ENCODE assay signal across 13 mouse cellular contexts in the genomic region with DNA sequence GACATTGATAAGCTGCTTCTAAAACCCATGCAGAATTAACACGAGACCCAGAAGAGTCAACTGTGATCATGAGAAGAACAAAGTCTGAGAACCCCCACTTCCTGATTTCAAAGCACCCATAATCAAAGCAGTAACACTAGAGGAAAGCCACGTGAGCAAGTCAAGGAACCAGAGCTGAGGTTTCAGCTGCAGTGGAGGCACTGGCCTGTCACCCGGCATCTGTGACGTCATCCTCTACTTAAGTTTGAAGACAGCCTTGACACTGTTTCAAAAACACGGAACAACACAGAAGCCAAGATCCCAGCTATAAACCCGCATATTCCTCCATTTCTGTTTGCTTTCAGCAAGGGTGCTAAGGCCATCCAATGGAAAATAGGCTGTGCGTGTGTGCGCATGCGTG. TPM values are rescaled to one million over a fixed set of nuclear protein-coding genes. Genes with fewer than 3 reads are reported as not detected.
DNase-seq lines count a peak whose midpoint lies in the region; ATAC-seq lines count a peak whose summit lies in the region.
"Had no signal": no experiment of that assay in that cellular context is flagged by ENCODE, and none has a peak within 500 bp of the region (broad histone marks: within the 10 kb centered on the region; RNA-seq: fewer than 3 reads in every experiment).

No protein-coding gene starts in this region.

- H3K9ac ChIP-seq in intestine, embryonic 16.5 days (ENCODE audit: low read depth, low read length): no peak overlapping the region
- H3K9ac ChIP-seq: heart, embryonic 12.5 days; liver, embryonic 14.5 days; midbrain, embryonic 15.5 days had no signal

- H3K27ac ChIP-seq in intestine, embryonic 16.5 days (ENCODE audit: low read length): peak overlapping the region; percentile 69
- H3K27ac ChIP-seq: liver, embryonic 14.5 days; midbrain, embryonic 15.5 days had no signal

- ATAC-seq in CD4-positive, CD25-positive, alpha-beta regulatory T cell, adult 4 months: peak; percentile 98
- peak; percentile 34 for ATAC-seq in intestine, embryonic 16.5 days
- ATAC-seq: midbrain, embryonic 15.5 days had no signal

- WGBS in intestine, embryonic 16.5 days: 69% methylated on average over 9 of the region's 9 CpGs

- 0 out of 2 replicates have a peak, but pooled peaks cover 4% of the 10 kb centered on the region for H3K36me3 ChIP-seq in intestine, embryonic 16.5 days (ENCODE audit: control insufficient read depth, insufficient read depth, low read length)
- H3K36me3 ChIP-seq: midbrain, embryonic 15.5 days had no signal

- H3K4me2 ChIP-seq in intestine, embryonic 16.5 days (ENCODE audit: low read depth, low read length): no peak overlapping the region
- H3K4me2 ChIP-seq: heart, embryonic 12.5 days; midbrain, embryonic 15.5 days had no signal

- no peaks in the 10 kb centered on the region for H3K9me3 ChIP-seq in intestine, embryonic 16.5 days (ENCODE audit: control insufficient read depth, low read length)
- H3K9me3 ChIP-seq: heart, embryonic 12.5 days; midbrain, embryonic 15.5 days had no signal

- peak; percentile 44 for DNase-seq in A20 (ENCODE audit: low read depth, low spot score)
- DNase-seq in spleen, adult 18-20 months: peak; percentile 38 to 60
- no peak for DNase-seq in Muller cell, postnatal 12 days (ENCODE audit: inconsistent ontology term)
- DNase-seq in adrenal gland, postnatal 25 days: no peak
- no peak for DNase-seq in right cerebral cortex, adult 18-20 months
- no peak for DNase-seq in urinary bladder, adult 2 months (ENCODE audit: low spot score)
- DNase-seq: cerebellum, postnatal 25 days; kidney, adult 18-20 months had no signal

- H3K4me3 ChIP-seq in intestine, embryonic 16.5 days (ENCODE audit: low read length): no peak overlapping the region
- H3K4me3 ChIP-seq: heart, embryonic 12.5 days; midbrain, embryonic 15.5 days had no signal

- H3K27me3 ChIP-seq in intestine, embryonic 16.5 days (replicated peaks; ENCODE audit: control insufficient read depth, insufficient read depth, low read length): no peaks in the 10 kb centered on the region
- H3K27me3 ChIP-seq: heart, embryonic 12.5 days; midbrain, embryonic 15.5 days had no signal

- H3K4me1 ChIP-seq in intestine, embryonic 16.5 days (ENCODE audit: control insufficient read depth, insufficient read depth, low read length): peaks cover 58% of the 10 kb centered on the region

RNA-seq across cellular contexts. Expression of a gene that starts 13.1 kb away (rescaled TPM):
- 1 to 10 TPM; 6.3 to 8.8 TPM for polyA plus RNA-seq in CD4-positive, CD25-positive, alpha-beta regulatory T cell, adult 4 months (2017; shearing (Covaris generic))
- polyA plus RNA-seq in intestine, embryonic 16.5 days (2015; fragmentation: Nextera tagmentation; extraction: Ambion mirVana): 26.7 and 33.7 TPM in 2 replicates
- 29.6 and 33.4 TPM in 2 replicates for total RNA-seq in adrenal gland, postnatal 25 days (2021)
- polyA plus RNA-seq in urinary bladder, adult 2 months (2012; rRNA removed): 16.6 and 20.9 TPM in 2 replicates

RNA-seq across cellular contexts. Expression of a gene that starts 51.0 kb away (rescaled TPM):
- 1,000 to 10,000 TPM in 1 of 2 experiments, 100 to 1,000 TPM in 1; 776 to 1,168 TPM for polyA plus RNA-seq in CD4-positive, CD25-positive, alpha-beta regulatory T cell, adult 4 months (2017; shearing (Covaris generic))
- 455 and 503 TPM in 2 replicates for polyA plus RNA-seq in intestine, embryonic 16.5 days (2015; fragmentation: Nextera tagmentation; extraction: Ambion mirVana)
- total RNA-seq in adrenal gland, postnatal 25 days (2021): 282 and 375 TPM in 2 replicates
- 587 and 829 TPM in 2 replicates for polyA plus RNA-seq in urinary bladder, adult 2 months (2012; rRNA removed)

Comparison
In these comparisons a context has a peak if more than half of its experiments do, and no peak if none do; other contexts are left out.
1. DNase-seq: peak in A20 (single experiment) and spleen, adult 18-20 months (2 of 2); none in Muller cell, postnatal 12 days (single experiment), adrenal gland, postnatal 25 days (single experiment), right cerebral cortex, adult 18-20 months (single experiment) and urinary bladder, adult 2 months (single experiment).